Mouse (Mus musculus): ENCODE measurements at regions not wholly inside any gene's neighbourhood (a gene's known extent, or its start where the extent isn't known, plus 50 kb on each side); places are given as distances from the start of the nearest gene placed in this dataset.

- TF ChIP-seq SMC3 (IDR thresholded peaks at IDR 0.05; ENCODE audit: low read depth, low read length): no peak
- no peak for TF ChIP-seq ELF1 (IDR thresholded peaks at IDR 0.05; ENCODE audit: low read depth, low read length)
- no peak for TF ChIP-seq CTCF (conservative IDR thresholded peaks at IDR 0.05 in 1 of 2, IDR thresholded peaks at IDR 0.05 in 1 of 2; ENCODE audit: low read depth in 2 of 2, low read length in 2 of 2)
- no peak for TF ChIP-seq NRF1 (IDR thresholded peaks at IDR 0.05; ENCODE audit: low read depth, low read length)
- TF ChIP-seq CHD2 (IDR thresholded peaks at IDR 0.05; ENCODE audit: low read length): no peak
- no peak for TF ChIP-seq MXI1 (IDR thresholded peaks at IDR 0.05; ENCODE audit: low read depth, low read length)
- no peak for TF ChIP-seq NELFE (IDR thresholded peaks at IDR 0.05; ENCODE audit: low read depth, low read length)
- no peak for TF ChIP-seq ETS1 (conservative IDR thresholded peaks at IDR 0.05; ENCODE audit: low read depth, low read length)
- no peak for TF ChIP-seq EP300 (IDR thresholded peaks at IDR 0.05; ENCODE audit: low read length)
- no peak for TF ChIP-seq CHD1 (IDR thresholded peaks at IDR 0.05; ENCODE audit: low read depth, low read length)
- TF ChIP-seq UBTF (IDR thresholded peaks at IDR 0.05; ENCODE audit: low read depth, low read length): no peak
- no peak for TF ChIP-seq ZC3H11A (IDR thresholded peaks at IDR 0.05; ENCODE audit: low read depth, low read length)
These were observed 255.9 kb downstream of the Pla2g4a start for GRCm38 (mm10) chr1:149705223-149705622.

Measured in CH12.LX (cell line).